Mouse (Mus musculus) embryonic facial prominence, embryonic 13.5 days (tissue): ENCODE measurements around the gene Ralb. TPM values are rescaled to one million over a fixed set of nuclear protein-coding genes. Genes with fewer than 3 reads are reported as not detected.
A peak's percentile ranks its signal among the peaks of the same experiment; 100 is the strongest.

ENCODE experiments used
- ATAC-seq: fragments of 200-750 bp; cut with Nextera tagmentation; 2 replicates; pipeline ENCODE4 v1.8.0; 2017; ENCODE audit warnings: low read depth; ENCODE audit not compliant: insufficient number of reproducible peaks, insufficient read depth, low FRiP score, low TSS enrichment
- H3K27ac ChIP-seq: fragments of 300-500 bp; sonication (generic); 2 replicates; pipeline ENCODE4 v1.5.1; 2015; ENCODE audit warnings: moderate library complexity, mild to moderate bottlenecking, inconsistent platforms
- H3K27me3 ChIP-seq: fragments of 300-500 bp; sonication (generic); 2 replicates; pipeline ENCODE4 v1.6.1; 2015; ENCODE audit warnings: mild to moderate bottlenecking, inconsistent platforms
- H3K36me3 ChIP-seq: fragments of 300-500 bp; sonication (generic); 2 replicates; pipeline ENCODE4 v1.6.1; 2015; ENCODE audit warnings: mild to moderate bottlenecking, inconsistent platforms
- H3K4me1 ChIP-seq: fragments of 300-500 bp; sonication (generic); 2 replicates; pipeline ENCODE4 v1.6.1; 2015; ENCODE audit warnings: inconsistent platforms
- H3K4me2 ChIP-seq: fragments of 300-500 bp; sonication (generic); 2 replicates; pipeline ENCODE4 v1.6.1; 2015; ENCODE audit warnings: moderate library complexity, mild to moderate bottlenecking, inconsistent platforms
- H3K4me3 ChIP-seq: fragments of 300-500 bp; sonication (generic); 2 replicates; pipeline ENCODE4 v1.5.1; 2015; ENCODE audit warnings: mild to moderate bottlenecking, inconsistent platforms
- H3K9ac ChIP-seq: fragments of 300-500 bp; sonication (generic); 2 replicates; pipeline ENCODE4 v1.6.1; 2015; ENCODE audit warnings: mild to moderate bottlenecking, inconsistent platforms
- H3K9me3 ChIP-seq: fragments of 300-500 bp; sonication (generic); 2 replicates; pipeline ENCODE4 v1.6.1; 2016; ENCODE audit warnings: inconsistent platforms
- WGBS: fragments of 180-500 bp; shearing (Covaris S2); methylation state at CpG from one replicate; pipeline ENCODE4 v1.1.7; 2015; ENCODE audit warnings: mixed read lengths; 5-methylcytosine and 5-hydroxymethylcytosine counted together
- polyA plus RNA-seq: library from polyadenylated mRNA; unstranded; fragments of >200 nt; fragmentation: Nextera tagmentation; extraction: Ambion mirVana; gene quantifications from 2 replicates; pipeline ENCODE4 v1.2.1, GENCODE M21; 2015

The Ralb gene
- polyA plus RNA-seq, 1 experiment from 2014 or later: 117 TPM

DNA sequence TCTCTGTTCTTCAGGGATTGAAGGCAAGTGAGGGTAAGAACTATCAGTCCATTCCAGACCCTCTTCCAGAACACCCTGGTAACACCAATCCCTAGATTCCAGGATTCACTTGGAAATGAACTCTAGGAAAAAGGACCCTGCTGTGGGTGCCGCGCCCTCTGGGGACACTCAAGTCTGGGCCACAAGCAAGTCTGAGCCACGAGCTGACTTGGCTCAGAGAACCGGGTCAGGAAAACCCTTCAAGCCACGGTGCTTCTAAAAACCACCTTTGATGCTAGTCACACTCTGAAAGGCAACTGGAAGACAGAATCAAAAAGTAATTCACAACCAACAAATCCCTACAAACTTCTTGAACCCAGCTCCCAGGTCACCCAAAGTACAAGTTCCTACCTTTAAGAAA, 786 bp downstream of the Ralb start:
- Histone ChIP-seq H3K36me3 (peaks cover 12% of the 10 kb centered on the region; the same call in 1 of the 2 replicates), H3K9ac (peak overlapping the region; percentile 81), H3K27me3 (peaks cover 4% of the 10 kb centered on the region; the same call in 1 of the 2 replicates), H3K4me2 (peak overlapping the region; percentile 81), H3K4me3 (peak overlapping the region; percentile 80), H3K27ac (no peak overlapping the region), H3K4me1 (peaks cover 21% of the 10 kb centered on the region), H3K9me3 (no peaks in the 10 kb centered on the region)
- 18% methylated on average over 5 of the region's 5 CpGs for WGBS
- ATAC-seq: no peak

DNA sequence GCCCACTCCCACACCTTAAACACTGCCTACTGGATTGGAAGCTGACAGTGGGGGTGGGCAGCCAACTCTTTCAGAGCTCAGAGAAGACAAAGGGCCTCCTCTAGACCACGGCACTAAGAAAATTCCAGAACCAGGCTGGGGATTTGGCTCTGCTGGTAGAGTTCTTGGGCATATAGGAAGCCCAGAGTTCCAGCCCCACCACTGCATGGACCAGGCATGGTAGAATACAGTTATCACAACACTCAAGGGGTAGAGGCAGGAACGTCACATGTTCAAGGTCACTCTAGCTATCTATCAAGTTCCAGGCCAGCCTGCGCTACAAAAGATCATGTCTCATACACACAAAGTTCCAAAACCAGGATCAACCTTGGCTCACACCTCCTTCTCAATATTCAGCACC, 1.4 kb downstream of the Ralb start:
- Histone ChIP-seq H3K9me3 (no peaks in the 10 kb centered on the region), H3K4me3 (peak overlapping the region; percentile 80), H3K4me2 (peak overlapping the region; percentile 81), H3K36me3 (peaks cover 12% of the 10 kb centered on the region; the same call in 1 of the 2 replicates), H3K4me1 (peaks cover 23% of the 10 kb centered on the region), H3K9ac (0 out of 2 replicates have a peak overlapping the region, but pooled peaks have one; percentile 4), H3K27ac (no peak overlapping the region), H3K27me3 (peaks cover 4% of the 10 kb centered on the region; the same call in 1 of the 2 replicates)
- no peak for ATAC-seq
- WGBS: 79% methylated on average over 3 of the region's 3 CpGs

DNA sequence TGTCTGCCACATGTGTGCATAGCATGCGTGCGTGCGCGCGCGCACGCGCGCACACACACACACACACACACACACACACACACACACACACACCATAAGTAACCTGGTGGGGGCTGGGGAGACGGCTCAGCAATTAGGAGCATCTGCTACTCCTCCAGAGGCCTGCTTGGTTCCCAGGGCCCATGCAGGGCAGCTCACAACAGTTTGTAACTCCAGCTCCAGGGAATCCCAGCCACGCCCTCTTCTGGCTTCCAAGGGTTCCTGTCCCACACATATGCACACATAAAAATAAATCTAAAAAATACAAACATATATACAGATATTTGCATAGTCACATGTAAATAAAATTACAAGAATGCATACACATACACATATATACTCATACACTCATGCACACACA, 1.9 kb downstream of the Ralb start:
- peaks cover 12% of the 10 kb centered on the region; the same call in 1 of the 2 replicates for H3K36me3 ChIP-seq
- H3K4me2 ChIP-seq: peak overlapping the region; percentile 81
- no peak overlapping the region for H3K27ac ChIP-seq
- no peaks in the 10 kb centered on the region for H3K9me3 ChIP-seq
- peaks cover 24% of the 10 kb centered on the region for H3K4me1 ChIP-seq
- no peak for ATAC-seq
- peaks cover 4% of the 10 kb centered on the region; the same call in 1 of the 2 replicates for H3K27me3 ChIP-seq
- 85% methylated on average over 11 of the region's 11 CpGs for WGBS
- H3K9ac ChIP-seq: 0 out of 2 replicates have a peak overlapping the region, but pooled peaks have one; percentile 4
- peak overlapping the region; percentile 80; the same call in 1 of the 2 replicates for H3K4me3 ChIP-seq

- H3K4me2 ChIP-seq: no peak overlapping the region
- no peak overlapping the region for H3K9ac ChIP-seq
- peaks cover 4% of the 10 kb centered on the region; the same call in 1 of the 2 replicates for H3K27me3 ChIP-seq
- H3K9me3 ChIP-seq: no peaks in the 10 kb centered on the region
- 78% methylated on average over 8 of the region's 8 CpGs for WGBS
- H3K27ac ChIP-seq: no peak overlapping the region
- H3K4me1 ChIP-seq: peaks cover 24% of the 10 kb centered on the region
- ATAC-seq: no peak
- no peak overlapping the region for H3K4me3 ChIP-seq
- peaks cover 12% of the 10 kb centered on the region; the same call in 1 of the 2 replicates for H3K36me3 ChIP-seq
Measured at GRCm38 (mm10) chr1:119501881-119502280, 2.7 kb downstream of the Ralb start.

GRCm38 (mm10) chr1:119499456-119499855, 5.1 kb downstream of the Ralb start:
- 89% methylated on average over 10 of the region's 10 CpGs for WGBS
- no peak overlapping the region for H3K9ac ChIP-seq
- no peak for ATAC-seq

GRCm38 (mm10) chr1:119498536-119499231, 5.9 kb downstream of the Ralb start:
- no peak overlapping the region for H3K4me3 ChIP-seq
- H3K4me1 ChIP-seq: peaks cover 16% of the 10 kb centered on the region
- H3K27ac ChIP-seq: no peak overlapping the region
- H3K9me3 ChIP-seq: no peaks in the 10 kb centered on the region
- no peaks in the 10 kb centered on the region for H3K27me3 ChIP-seq
- H3K36me3 ChIP-seq: peaks cover 12% of the 10 kb centered on the region; the same call in 1 of the 2 replicates
- no peak overlapping the region for H3K4me2 ChIP-seq
- WGBS: 80% methylated on average over 9 of the region's 9 CpGs
- no peak overlapping the region for H3K9ac ChIP-seq
- no peak for ATAC-seq

More at GRCm38 (mm10) chr1:119499456-119499855, 5.1 kb downstream of the Ralb start:
- Histone ChIP-seq H3K4me2 (no peak overlapping the region), H3K4me3 (no peak overlapping the region), H3K27ac (no peak overlapping the region), H3K4me1 (peaks cover 18% of the 10 kb centered on the region), H3K9me3 (no peaks in the 10 kb centered on the region), H3K36me3 (peaks cover 12% of the 10 kb centered on the region; the same call in 1 of the 2 replicates), H3K27me3 (no peaks in the 10 kb centered on the region)

DNA sequence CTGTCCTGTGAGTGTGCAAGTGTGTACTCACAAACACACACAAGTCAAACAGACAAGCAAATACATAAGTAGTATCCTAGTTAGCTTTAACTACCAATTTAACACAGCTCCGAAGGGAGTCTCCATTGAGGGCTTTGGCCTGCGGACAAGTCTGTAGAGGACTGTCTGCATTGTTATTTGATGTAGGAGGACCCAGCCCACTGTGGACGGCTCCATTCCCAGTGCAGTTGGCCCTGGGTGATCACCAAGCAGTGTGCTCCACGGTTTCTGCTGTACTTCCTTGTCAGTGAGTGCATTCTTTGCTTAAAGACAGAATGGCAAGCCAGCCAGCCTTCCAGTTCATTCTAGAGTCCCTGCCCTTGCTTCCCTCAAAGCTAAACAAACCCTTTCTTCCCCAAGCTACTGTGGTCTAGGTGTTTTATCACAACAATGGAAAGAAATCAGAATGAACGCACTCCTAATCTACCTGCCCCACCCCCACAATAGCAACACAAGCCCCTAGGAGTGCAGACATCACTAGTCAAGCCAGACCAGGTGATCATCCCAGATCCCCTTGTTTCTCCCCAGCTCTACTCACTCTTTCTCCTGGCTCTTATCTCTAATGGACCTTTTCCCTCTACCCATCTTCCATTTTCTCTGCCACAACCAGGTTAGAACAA, 7.1 kb downstream of the Ralb start:
- Histone ChIP-seq H3K36me3 (peaks cover 12% of the 10 kb centered on the region; the same call in 1 of the 2 replicates), H3K4me1 (peaks cover 6% of the 10 kb centered on the region), H3K27ac (no peak overlapping the region), H3K27me3 (no peaks in the 10 kb centered on the region), H3K4me2 (no peak overlapping the region), H3K9me3 (no peaks in the 10 kb centered on the region), H3K4me3 (no peak overlapping the region), H3K9ac (no peak overlapping the region)
- 76% methylated on average over 5 of the region's 5 CpGs for WGBS
- ATAC-seq: no peak

- WGBS: 90% methylated on average over 6 of the region's 6 CpGs
- peaks cover 26% of the 10 kb centered on the region for H3K4me1 ChIP-seq
- H3K4me3 ChIP-seq: no peak overlapping the region
- H3K27ac ChIP-seq: no peak overlapping the region
- H3K9me3 ChIP-seq: no peaks in the 10 kb centered on the region
- H3K4me2 ChIP-seq: no peak overlapping the region
- no peak for ATAC-seq
- no peak overlapping the region for H3K9ac ChIP-seq
- no peaks in the 10 kb centered on the region for H3K27me3 ChIP-seq
- peaks cover 1% of the 10 kb centered on the region; the same call in 1 of the 2 replicates for H3K36me3 ChIP-seq
Measured at GRCm38 (mm10) chr1:119495396-119495775, 9.2 kb downstream of the Ralb start.

DNA sequence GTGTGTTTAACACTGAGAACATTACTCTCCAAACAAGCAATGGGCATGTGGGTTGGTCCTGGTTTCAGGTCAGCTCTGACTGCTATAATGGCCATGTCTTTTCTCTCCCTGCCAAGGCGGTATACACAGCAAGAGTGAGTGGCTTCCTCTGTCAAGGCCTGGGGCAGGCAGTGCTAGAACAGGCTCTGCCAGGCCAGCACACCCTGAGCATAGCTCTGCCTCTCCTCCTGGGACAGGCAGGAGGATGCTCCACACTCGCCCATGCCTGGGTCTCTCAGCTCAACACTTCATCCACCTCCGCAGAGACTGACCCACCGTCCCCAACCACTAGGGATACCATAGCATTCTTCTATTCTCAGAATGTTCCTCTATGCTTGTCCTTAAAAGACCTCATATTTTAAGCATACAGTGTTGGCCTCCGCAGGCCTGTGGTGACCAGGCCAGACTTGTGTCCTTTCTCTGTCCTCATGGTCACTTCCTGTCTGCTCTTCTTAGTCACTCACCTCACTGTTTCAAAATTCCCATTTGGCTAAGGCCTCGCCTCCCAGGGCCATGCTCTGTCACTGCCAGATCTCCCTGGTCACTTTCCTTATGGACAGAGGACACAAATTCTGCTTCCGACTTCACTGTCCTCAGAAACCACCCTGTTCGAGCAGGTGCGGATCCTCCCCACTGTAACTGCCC, 9.7 kb downstream of the Ralb start:
- WGBS: 93% methylated on average over 9 of the region's 9 CpGs
- H3K36me3 ChIP-seq: no peaks in the 10 kb centered on the region
- no peak overlapping the region for H3K4me3 ChIP-seq
- H3K4me2 ChIP-seq: no peak overlapping the region
- H3K4me1 ChIP-seq: peaks cover 31% of the 10 kb centered on the region
- H3K9ac ChIP-seq: no peak overlapping the region
- H3K27me3 ChIP-seq: no peaks in the 10 kb centered on the region
- no peaks in the 10 kb centered on the region for H3K9me3 ChIP-seq
- H3K27ac ChIP-seq: no peak overlapping the region
- ATAC-seq: no peak

DNA sequence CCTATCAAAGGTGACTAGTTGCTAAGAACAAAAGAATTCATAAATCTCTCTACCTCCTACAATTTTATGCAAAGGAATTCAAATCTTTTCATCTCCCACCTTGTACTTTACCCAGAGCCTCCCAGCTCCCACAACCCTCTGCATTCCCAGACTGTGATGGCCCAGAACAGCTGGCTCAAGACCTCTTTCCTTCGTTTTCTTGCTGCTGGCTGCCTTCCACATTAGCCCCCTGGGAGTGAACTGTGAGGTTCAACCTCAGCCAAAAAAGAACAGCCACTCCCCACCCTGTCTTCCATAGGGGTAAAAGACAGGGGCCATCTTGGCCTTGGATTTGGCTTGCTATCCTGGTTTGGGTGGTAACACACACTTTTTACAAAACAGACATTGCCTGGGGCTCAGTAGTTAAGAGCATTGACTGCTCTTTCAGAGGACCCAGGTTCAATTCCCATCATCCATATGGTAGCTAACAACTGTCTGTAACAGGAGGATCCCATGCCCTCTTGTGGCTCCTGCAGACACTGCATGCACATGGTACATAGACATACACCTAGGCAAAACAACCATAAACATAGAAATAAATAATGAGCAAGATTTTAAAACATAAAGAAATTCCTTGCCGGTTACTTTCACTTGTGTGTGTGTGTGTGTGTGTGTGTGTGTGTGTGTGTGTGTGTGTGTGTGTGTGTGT, 10.4 kb downstream of the Ralb start:
- ATAC-seq: no peak
- 68% methylated on average over 2 of the region's 2 CpGs for WGBS
- peaks cover 36% of the 10 kb centered on the region for H3K4me1 ChIP-seq

DNA sequence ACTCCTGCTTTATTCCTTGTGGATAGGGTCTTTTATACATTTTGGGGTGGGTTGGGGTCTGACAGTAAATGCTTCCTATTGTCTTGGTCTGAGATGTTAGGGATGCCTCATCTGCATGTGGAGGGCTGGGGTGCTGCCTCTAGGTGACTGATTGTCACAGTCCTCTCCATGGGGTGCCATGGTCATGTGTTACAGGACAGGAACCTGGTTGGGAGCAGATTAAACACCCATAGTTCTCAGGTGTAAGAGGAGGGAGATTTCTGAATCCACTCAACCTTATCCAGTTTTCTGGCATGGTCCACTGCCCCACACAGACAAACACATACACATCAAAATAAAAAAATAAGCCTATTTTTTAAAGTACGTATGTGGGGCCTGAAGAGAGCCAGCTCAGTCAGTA, 12.1 kb downstream of the Ralb start:
- peak overlapping the region; percentile 16; the same call in 1 of the 2 replicates for H3K4me2 ChIP-seq
- H3K4me3 ChIP-seq: no peak overlapping the region
- no peaks in the 10 kb centered on the region for H3K9me3 ChIP-seq
- ATAC-seq: no peak
- H3K36me3 ChIP-seq: no peaks in the 10 kb centered on the region
- peaks cover 46% of the 10 kb centered on the region for H3K4me1 ChIP-seq
- 0 out of 2 replicates have a peak overlapping the region, but pooled peaks have one; percentile 11 for H3K9ac ChIP-seq
- WGBS: 68% methylated on average over 1 of the region's 1 CpGs
- no peaks in the 10 kb centered on the region for H3K27me3 ChIP-seq
- H3K27ac ChIP-seq: peak overlapping the region; percentile 17; the same call in 1 of the 2 replicates

More for the DNA sequence above, 10.4 kb downstream of the Ralb start:
- Histone ChIP-seq H3K36me3 (no peaks in the 10 kb centered on the region), H3K9me3 (no peaks in the 10 kb centered on the region), H3K4me2 (no peak overlapping the region), H3K4me3 (no peak overlapping the region), H3K9ac (no peak overlapping the region), H3K27ac (no peak overlapping the region), H3K27me3 (no peaks in the 10 kb centered on the region)
